Mouse (Mus musculus) embryonic facial prominence, embryonic 11.5 days (tissue): Measurements from ENCODE around the gene Ky. TPM values are rescaled to one million over a fixed set of nuclear protein-coding genes. Genes with fewer than 3 reads are reported as not detected.
A peak's percentile ranks its signal among the peaks of the same experiment; 100 is the strongest.

ENCODE experiments used
- ATAC-seq: fragments of 200-750 bp; cut with Nextera tagmentation; replicated peaks from 2 replicates; pipeline ENCODE4 v1.8.0; 2017; ENCODE audit warnings: low read depth; ENCODE audit not compliant: insufficient number of reproducible peaks, low FRiP score, low TSS enrichment
- DNase-seq: peaks from one replicate; pipeline ENCODE4 v3.0.0-alpha.2; 2015; ENCODE audit warnings: low spot score
- H3K27ac ChIP-seq: fragments of 300-500 bp; sonication (generic); replicated peaks from 2 replicates; pipeline ENCODE4 v1.5.1; 2014; ENCODE audit warnings: mild to moderate bottlenecking, low read depth, low read length, control low read depth
- H3K27me3 ChIP-seq: fragments of 300-500 bp; sonication (generic); 2 replicates; pipeline ENCODE4 v1.6.1; 2014; ENCODE audit warnings: mild to moderate bottlenecking, low read length, moderate library complexity, mixed read lengths; ENCODE audit not compliant: control insufficient read depth, insufficient read depth
- H3K36me3 ChIP-seq: fragments of 300-500 bp; sonication (generic); replicated peaks from 2 replicates; pipeline ENCODE4 v1.6.1; 2014; ENCODE audit warnings: low read depth, mild to moderate bottlenecking, low read length, moderate library complexity, mixed read lengths; ENCODE audit not compliant: control insufficient read depth, insufficient read depth
- H3K4me1 ChIP-seq: fragments of 300-500 bp; sonication (generic); 2 replicates; pipeline ENCODE4 v1.6.1; 2014; ENCODE audit warnings: low read length, mixed read lengths; ENCODE audit not compliant: control insufficient read depth, insufficient read depth
- H3K4me2 ChIP-seq: fragments of 300-500 bp; sonication (generic); 2 replicates; pipeline ENCODE4 v1.6.1; 2014; ENCODE audit warnings: low read depth, mild to moderate bottlenecking, control low read depth, low read length, moderate library complexity
- H3K4me3 ChIP-seq: fragments of 300-500 bp; sonication (generic); 2 replicates; pipeline ENCODE4 v1.5.1; 2014; ENCODE audit warnings: low read depth, low read length, control low read depth
- H3K9ac ChIP-seq: fragments of 300-500 bp; sonication (generic); replicated peaks from 2 replicates; pipeline ENCODE4 v1.6.1; 2014; ENCODE audit warnings: mild to moderate bottlenecking, control low read depth, low read length
- H3K9me3 ChIP-seq: fragments of 300-500 bp; sonication (generic); replicated peaks from 2 replicates; pipeline ENCODE4 v1.6.1; 2016; ENCODE audit warnings: mild to moderate bottlenecking, low read length, inconsistent platforms, mixed read lengths; ENCODE audit not compliant: control insufficient read depth
- WGBS: fragments of 180-500 bp; shearing (Covaris S2); extraction: QIAGEN DNeasy Blood & Tissue Kit; methylation state at CpG from one replicate; pipeline ENCODE4 v1.1.7; 2014; 5-methylcytosine and 5-hydroxymethylcytosine counted together
- polyA plus RNA-seq: library from polyadenylated mRNA; unstranded; fragments of >200 nt; fragmentation: Nextera tagmentation; extraction: Ambion mirVana; gene quantifications from 2 replicates; pipeline ENCODE4 v1.2.1, GENCODE M21; 2014

Ky gene
- polyA plus RNA-seq, 1 experiment from 2014 or later: 0.17 TPM

DNA sequence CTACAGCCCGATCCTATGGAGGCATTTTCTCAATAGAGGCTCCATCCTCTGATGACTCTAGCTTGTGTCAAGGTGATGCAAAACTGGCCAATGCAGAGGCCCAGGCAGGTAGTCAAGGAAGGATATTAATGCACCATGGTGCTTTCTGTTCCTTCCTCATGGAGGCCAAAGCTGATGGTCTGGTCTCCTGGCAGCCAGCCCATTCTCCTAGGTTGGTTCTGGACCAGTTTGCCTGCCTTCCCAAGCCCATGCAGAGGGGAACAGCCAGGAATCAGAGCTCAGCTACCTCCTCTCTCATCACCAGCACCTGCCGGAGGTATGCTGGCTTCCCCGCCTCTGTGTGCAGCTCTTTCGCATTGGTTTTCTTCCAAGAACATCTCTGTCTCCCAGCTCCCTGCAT, 31.4 kb downstream of the Ky start:
- ATAC-seq (no peak), DNase-seq (no peak)
- Histone ChIP-seq H3K9me3 (no peaks in the 10 kb centered on the region), H3K9ac (no peak overlapping the region), H3K36me3 (no peaks in the 10 kb centered on the region), H3K27ac (no peak overlapping the region), H3K27me3 (0 out of 2 replicates have a peak, but pooled peaks cover 2% of the 10 kb centered on the region), H3K4me2 (no peak overlapping the region), H3K4me1 (no peaks in the 10 kb centered on the region), H3K4me3 (no peak overlapping the region)
- WGBS: 95% methylated on average over 4 of the region's 4 CpGs

DNA sequence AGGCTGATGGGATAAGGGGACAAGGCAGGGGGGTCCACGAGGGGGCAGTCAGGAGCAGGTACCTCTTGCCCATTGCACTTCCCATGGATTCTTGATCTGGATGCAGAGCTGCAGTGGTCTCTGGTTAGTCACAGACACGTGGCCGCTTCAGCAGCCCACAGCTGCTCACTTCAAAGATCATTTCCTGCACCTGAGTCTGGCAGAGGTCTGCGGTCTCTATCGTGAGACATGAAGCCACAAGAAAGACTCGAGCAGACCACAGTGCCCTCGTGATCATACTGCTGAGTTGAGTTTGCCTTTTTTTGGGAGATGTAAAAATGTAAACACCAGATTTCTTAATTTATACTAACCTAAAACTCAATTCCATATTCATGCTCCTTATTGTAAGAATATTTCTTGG, 34.1 kb downstream of the Ky start:
- H3K9ac ChIP-seq: no peak overlapping the region
- H3K4me1 ChIP-seq: peaks cover 3% of the 10 kb centered on the region; the same call in 1 of the 2 replicates
- no peaks in the 10 kb centered on the region for H3K27me3 ChIP-seq
- 70% methylated on average over 7 of the region's 7 CpGs for WGBS
- no peak overlapping the region for H3K4me2 ChIP-seq
- no peaks in the 10 kb centered on the region for H3K9me3 ChIP-seq
- no peaks in the 10 kb centered on the region for H3K36me3 ChIP-seq
- no peak overlapping the region for H3K27ac ChIP-seq
- ATAC-seq: no peak
- H3K4me3 ChIP-seq: no peak overlapping the region
- DNase-seq: no peak

DNA sequence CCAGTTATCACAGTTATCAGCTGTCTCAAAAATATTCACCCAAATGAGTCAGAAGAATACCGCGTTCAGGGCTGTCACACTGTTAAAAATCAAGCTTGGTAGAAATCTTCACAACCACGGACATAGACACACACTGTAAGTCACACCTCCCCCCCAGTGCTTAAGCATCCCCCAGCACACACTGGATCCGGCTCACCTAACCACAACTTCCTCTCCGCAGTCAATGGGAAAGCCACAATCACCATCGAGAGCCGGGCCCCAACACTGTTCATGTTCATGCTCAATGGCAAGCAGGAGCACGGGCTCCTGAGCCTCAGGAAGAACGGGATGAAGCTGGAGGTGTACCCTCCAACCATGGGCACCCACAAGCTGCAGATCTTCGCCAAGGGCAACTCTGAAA, 36.1 kb downstream of the Ky start:
- ATAC-seq (no peak), DNase-seq (no peak)
- H3K4me3 ChIP-seq: no peak overlapping the region
- H3K27me3 ChIP-seq: no peaks in the 10 kb centered on the region
- no peak overlapping the region for H3K9ac ChIP-seq
- peaks cover 3% of the 10 kb centered on the region; the same call in 1 of the 2 replicates for H3K4me1 ChIP-seq
- 86% methylated on average over 10 of the region's 10 CpGs for WGBS
- H3K9me3 ChIP-seq: no peaks in the 10 kb centered on the region
- H3K27ac ChIP-seq: no peak overlapping the region
- H3K36me3 ChIP-seq: no peaks in the 10 kb centered on the region
- H3K4me2 ChIP-seq: no peak overlapping the region

DNA sequence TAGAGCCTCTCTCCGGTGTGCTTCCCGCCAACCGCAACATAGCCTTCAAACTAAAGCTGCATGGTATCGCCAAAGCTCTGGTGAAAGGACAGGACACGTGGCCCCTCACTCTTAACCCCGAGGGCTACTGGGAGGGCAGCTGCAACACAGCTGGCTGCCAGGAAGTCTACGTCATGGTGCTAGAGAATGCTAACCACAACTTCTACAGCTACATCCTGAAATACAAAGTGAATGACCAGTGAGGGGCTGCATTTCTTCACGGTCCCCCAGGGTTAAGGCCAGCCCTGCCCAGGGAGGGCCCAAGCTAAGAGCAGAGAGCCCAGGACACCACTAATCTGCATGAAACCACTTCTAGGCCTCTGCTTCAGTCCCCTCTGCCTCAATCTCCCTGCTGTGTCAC, 37.0 kb downstream of the Ky start:
- no peak for ATAC-seq
- Histone ChIP-seq H3K4me1 (peaks cover 3% of the 10 kb centered on the region; the same call in 1 of the 2 replicates), H3K9ac (no peak overlapping the region)

DNA sequence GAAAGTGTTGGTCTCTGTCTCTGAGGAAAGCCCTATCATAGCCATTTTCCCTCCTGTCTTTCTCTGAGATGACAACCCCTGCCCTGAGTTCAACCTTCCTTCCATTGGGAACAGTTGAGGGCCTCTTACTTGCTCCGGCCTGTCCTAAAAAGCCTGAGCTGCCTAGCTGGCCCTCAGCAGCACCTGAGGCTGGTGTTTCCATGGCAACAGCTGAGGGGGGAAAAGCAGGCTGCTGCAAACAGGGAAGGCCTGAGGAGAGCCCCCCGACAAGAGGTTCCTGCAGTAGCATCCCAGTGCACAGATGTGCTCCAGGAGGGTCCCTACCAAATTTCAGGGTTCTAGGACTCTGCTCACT, 38.2 kb downstream of the Ky start:
- Histone ChIP-seq H3K9ac (no peak overlapping the region), H3K27ac (no peak overlapping the region), H3K4me2 (no peak overlapping the region), H3K9me3 (no peaks in the 10 kb centered on the region), H3K36me3 (no peaks in the 10 kb centered on the region), H3K27me3 (peaks cover 2% of the 10 kb centered on the region; the same call in 1 of the 2 replicates), H3K4me1 (peaks cover 3% of the 10 kb centered on the region; the same call in 1 of the 2 replicates), H3K4me3 (no peak overlapping the region)
- 51% methylated on average over 2 of the region's 2 CpGs for WGBS
- DNase-seq (no peak), ATAC-seq (0 out of 2 replicates have a peak, but pooled peaks have one; percentile 6)

More for the DNA sequence above, 37.0 kb downstream of the Ky start:
- H3K36me3 ChIP-seq: no peaks in the 10 kb centered on the region
- H3K9me3 ChIP-seq: no peaks in the 10 kb centered on the region
- no peak overlapping the region for H3K27ac ChIP-seq
- no peak overlapping the region for H3K4me3 ChIP-seq
- no peak overlapping the region for H3K4me2 ChIP-seq
- H3K27me3 ChIP-seq: peaks cover 2% of the 10 kb centered on the region; the same call in 1 of the 2 replicates
- DNase-seq: no peak
- WGBS: 59% methylated on average over 8 of the region's 8 CpGs

DNA sequence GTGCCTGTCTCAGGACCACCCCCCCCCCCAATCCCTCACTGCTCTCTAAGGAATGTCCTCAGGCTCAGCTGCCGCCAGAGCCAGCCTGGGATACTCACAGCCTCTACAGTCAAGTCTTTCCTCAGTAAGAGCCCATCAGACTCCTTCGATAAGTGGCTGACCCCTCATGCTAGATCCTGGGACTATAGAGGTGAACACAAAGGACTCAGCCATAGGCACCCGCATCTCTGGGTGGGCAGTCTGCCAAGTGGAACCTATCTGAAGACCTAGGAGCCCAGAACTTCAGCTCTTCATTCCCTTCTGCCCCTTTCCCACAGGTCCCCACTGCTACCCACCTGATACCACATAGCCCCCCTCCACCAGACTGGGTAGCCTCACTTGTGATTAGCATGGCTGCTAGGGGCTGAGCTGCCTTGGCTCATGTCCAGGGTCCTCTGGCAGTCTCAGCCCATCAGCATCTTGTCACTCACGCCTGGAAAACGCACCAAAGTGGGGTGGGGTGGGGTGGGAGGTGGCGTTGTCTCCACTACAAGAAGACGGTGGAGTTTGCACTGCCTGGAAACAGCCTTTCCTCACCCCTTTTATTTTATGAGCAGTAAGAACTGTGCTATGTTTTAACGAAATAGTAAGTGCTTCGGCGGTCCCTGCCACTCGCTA, 38.7 kb downstream of the Ky start:
- 24% methylated on average over 11 of the region's 11 CpGs for WGBS
- no peaks in the 10 kb centered on the region for H3K36me3 ChIP-seq
- peaks cover 2% of the 10 kb centered on the region; the same call in 1 of the 2 replicates for H3K27me3 ChIP-seq
- peak overlapping the region; percentile 56; the same call in 1 of the 2 replicates for H3K9ac ChIP-seq
- H3K4me2 ChIP-seq: peak overlapping the region; percentile 57
- peak overlapping the region; percentile 25 for H3K4me3 ChIP-seq
- peak overlapping the region; percentile 28; the same call in 1 of the 2 replicates for H3K27ac ChIP-seq
- peaks cover 3% of the 10 kb centered on the region; the same call in 1 of the 2 replicates for H3K4me1 ChIP-seq
- DNase-seq: no peak
- ATAC-seq: peak; percentile 71
- no peaks in the 10 kb centered on the region for H3K9me3 ChIP-seq

DNA sequence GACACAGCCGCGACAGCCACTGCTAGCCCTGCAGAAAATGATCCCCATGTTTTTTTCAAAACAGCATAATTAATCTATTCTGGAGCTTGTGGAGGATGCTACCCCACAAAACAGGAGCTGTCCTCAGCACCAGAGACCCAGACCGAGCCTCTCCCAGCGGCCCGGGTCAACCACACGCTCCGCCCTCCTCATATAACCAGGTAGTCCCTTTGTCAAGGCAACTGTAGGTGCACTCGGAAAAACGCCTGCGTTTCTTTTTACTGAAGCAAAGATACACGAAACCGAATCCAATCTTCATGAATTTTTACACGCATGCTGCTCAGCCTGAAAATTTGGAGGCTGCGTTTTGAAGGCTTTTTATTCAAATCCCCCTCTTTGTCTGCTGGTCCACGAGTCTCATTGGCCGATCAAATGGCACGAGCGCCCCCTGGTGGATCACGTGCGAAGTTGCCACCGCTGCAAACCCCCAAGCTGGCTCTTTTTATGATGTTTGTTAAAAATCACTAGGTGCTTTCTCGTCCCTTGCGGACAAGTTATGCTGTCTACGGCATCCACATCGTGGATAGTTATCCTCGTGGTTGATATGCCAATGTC, 39.3 kb downstream of the Ky start:
- Histone ChIP-seq H3K27me3 (peaks cover 2% of the 10 kb centered on the region; the same call in 1 of the 2 replicates), H3K36me3 (no peaks in the 10 kb centered on the region), H3K9ac (peak overlapping the region; percentile 56), H3K4me2 (peak overlapping the region; percentile 57), H3K27ac (peak overlapping the region; percentile 28; the same call in 1 of the 2 replicates), H3K9me3 (no peaks in the 10 kb centered on the region), H3K4me1 (peaks cover 3% of the 10 kb centered on the region; the same call in 1 of the 2 replicates), H3K4me3 (peak overlapping the region; percentile 25)
- 1% methylated on average over 26 of the region's 26 CpGs for WGBS
- ATAC-seq (peak; percentile 70; the same call in 1 of the 2 replicates), DNase-seq (peak; percentile 92)
